Mouse (Mus musculus): ENCODE results near the gene Ctdspl. TPM values are rescaled to one million over a fixed set of nuclear protein-coding genes. Genes with fewer than 3 reads are reported as not detected.

The Ctdspl gene
- polyA plus RNA-seq, 1 experiment from 2014 or later: 10.0 TPM

DNA sequence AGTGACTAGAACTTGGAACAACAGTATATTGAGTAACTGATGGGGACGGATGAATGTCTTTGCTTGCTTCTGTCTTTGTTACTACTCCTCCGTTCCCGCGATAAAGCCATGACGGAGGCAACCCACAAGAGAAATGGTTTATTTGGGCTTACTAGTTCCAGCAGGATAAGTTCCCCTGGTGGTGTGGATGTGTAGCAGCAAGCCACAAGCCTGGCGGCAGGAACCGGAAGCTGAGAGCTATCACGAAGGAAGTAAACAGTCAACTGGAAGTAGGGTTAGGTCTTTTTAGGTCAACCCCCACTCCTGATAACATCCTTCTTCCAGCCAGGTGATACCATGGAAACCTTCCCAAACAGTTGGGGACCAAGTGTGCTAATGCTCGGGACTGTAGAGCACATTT is 7.5 kb downstream of the Ctdspl start:
- no peak for ATAC-seq (replicated peaks; ENCODE audit: insufficient number of reproducible peaks, low FRiP score, low TSS enrichment, low read depth)
- 94% methylated on average over 9 of the region's 9 CpGs for WGBS

DNA sequence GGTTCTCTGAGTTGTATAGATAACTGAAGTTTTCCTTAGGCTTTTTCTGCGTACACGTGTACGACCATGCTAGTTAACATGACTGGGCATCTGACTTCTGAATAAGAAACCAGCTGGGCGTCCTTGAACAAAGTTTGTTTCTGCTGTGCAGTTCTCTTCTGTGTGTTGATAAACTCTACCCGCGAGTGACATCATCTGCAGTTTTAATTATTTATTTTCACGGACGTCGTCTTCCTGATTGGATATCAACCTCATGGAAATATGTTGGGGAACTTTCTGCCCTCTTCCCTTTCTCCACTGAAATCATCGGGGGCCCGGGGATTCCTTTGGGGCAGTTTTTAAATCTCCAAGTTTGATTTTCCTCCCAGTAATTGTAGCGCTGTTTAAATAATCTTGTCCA is 8.1 kb downstream of the Ctdspl start:
- Histone ChIP-seq H3K4me2 (ENCODE audit: low read depth, low read length) (no peak overlapping the region), H3K27ac (replicated peaks; ENCODE audit: low read depth, low read length) (no peak overlapping the region), H3K4me3 (ENCODE audit: low read depth, low read length) (no peak overlapping the region), H3K27me3 (ENCODE audit: control insufficient read depth, insufficient read depth, low read length) (no peaks in the 10 kb centered on the region), H3K36me3 (replicated peaks; ENCODE audit: control insufficient read depth, insufficient read depth, low read depth, low read length) (no peaks in the 10 kb centered on the region), H3K4me1 (ENCODE audit: control insufficient read depth, insufficient read depth, low read length) (peaks cover 2% of the 10 kb centered on the region), H3K9me3 (replicated peaks; ENCODE audit: control insufficient read depth, low read length) (no peaks in the 10 kb centered on the region), H3K9ac (replicated peaks; ENCODE audit: low read length) (no peak overlapping the region)
- 70% methylated on average over 12 of the region's 12 CpGs for WGBS
- DNase-seq (ENCODE audit: low spot score) (no peak), ATAC-seq (replicated peaks; ENCODE audit: insufficient number of reproducible peaks, low FRiP score, low TSS enrichment, low read depth) (no peak)

More for the DNA sequence above, 7.5 kb downstream of the Ctdspl start:
- no peaks in the 10 kb centered on the region for H3K9me3 ChIP-seq (replicated peaks; ENCODE audit: control insufficient read depth, low read length)
- peaks cover 2% of the 10 kb centered on the region for H3K4me1 ChIP-seq (ENCODE audit: control insufficient read depth, insufficient read depth, low read length)
- no peak for DNase-seq (ENCODE audit: low spot score)
- no peak overlapping the region for H3K4me2 ChIP-seq (ENCODE audit: low read depth, low read length)
- no peak overlapping the region for H3K4me3 ChIP-seq (ENCODE audit: low read depth, low read length)
- no peaks in the 10 kb centered on the region for H3K36me3 ChIP-seq (replicated peaks; ENCODE audit: control insufficient read depth, insufficient read depth, low read depth, low read length)
- H3K27ac ChIP-seq (replicated peaks; ENCODE audit: low read depth, low read length): no peak overlapping the region
- H3K27me3 ChIP-seq (ENCODE audit: control insufficient read depth, insufficient read depth, low read length): no peaks in the 10 kb centered on the region
- H3K9ac ChIP-seq (replicated peaks; ENCODE audit: low read length): no peak overlapping the region

GRCm38 (mm10) chr9:118935098-118935497 is 8.8 kb downstream of the Ctdspl start:
- Histone ChIP-seq H3K36me3 (replicated peaks; ENCODE audit: control insufficient read depth, insufficient read depth, low read depth, low read length) (no peaks in the 10 kb centered on the region), H3K27ac (replicated peaks; ENCODE audit: low read depth, low read length) (no peak overlapping the region), H3K9ac (replicated peaks; ENCODE audit: low read length) (no peak overlapping the region), H3K4me2 (ENCODE audit: low read depth, low read length) (no peak overlapping the region), H3K4me3 (ENCODE audit: low read depth, low read length) (no peak overlapping the region), H3K9me3 (replicated peaks; ENCODE audit: control insufficient read depth, low read length) (no peaks in the 10 kb centered on the region), H3K27me3 (ENCODE audit: control insufficient read depth, insufficient read depth, low read length) (no peaks in the 10 kb centered on the region), H3K4me1 (ENCODE audit: control insufficient read depth, insufficient read depth, low read length) (peaks cover 2% of the 10 kb centered on the region)
- no peak for ATAC-seq (replicated peaks; ENCODE audit: insufficient number of reproducible peaks, low FRiP score, low TSS enrichment, low read depth)
- DNase-seq (ENCODE audit: low spot score): no peak
- WGBS: 84% methylated on average over 13 of the region's 13 CpGs

- Histone ChIP-seq H3K4me2 (ENCODE audit: low read depth, low read length) (no peak overlapping the region), H3K9ac (replicated peaks; ENCODE audit: low read length) (no peak overlapping the region), H3K4me3 (ENCODE audit: low read depth, low read length) (no peak overlapping the region), H3K36me3 (replicated peaks; ENCODE audit: control insufficient read depth, insufficient read depth, low read depth, low read length) (no peaks in the 10 kb centered on the region), H3K27me3 (ENCODE audit: control insufficient read depth, insufficient read depth, low read length) (no peaks in the 10 kb centered on the region), H3K27ac (replicated peaks; ENCODE audit: low read depth, low read length) (no peak overlapping the region), H3K4me1 (ENCODE audit: control insufficient read depth, insufficient read depth, low read length) (no peaks in the 10 kb centered on the region; the same call in 1 of the 2 replicates), H3K9me3 (replicated peaks; ENCODE audit: control insufficient read depth, low read length) (no peaks in the 10 kb centered on the region)
- WGBS: 51% methylated on average over 12 of the region's 12 CpGs
- no peak for DNase-seq (ENCODE audit: low spot score)
- no peak for ATAC-seq (replicated peaks; ENCODE audit: insufficient number of reproducible peaks, low FRiP score, low TSS enrichment, low read depth)
These were observed 9.8 kb downstream of the Ctdspl start for GRCm38 (mm10) chr9:118936071-118936470.

DNA sequence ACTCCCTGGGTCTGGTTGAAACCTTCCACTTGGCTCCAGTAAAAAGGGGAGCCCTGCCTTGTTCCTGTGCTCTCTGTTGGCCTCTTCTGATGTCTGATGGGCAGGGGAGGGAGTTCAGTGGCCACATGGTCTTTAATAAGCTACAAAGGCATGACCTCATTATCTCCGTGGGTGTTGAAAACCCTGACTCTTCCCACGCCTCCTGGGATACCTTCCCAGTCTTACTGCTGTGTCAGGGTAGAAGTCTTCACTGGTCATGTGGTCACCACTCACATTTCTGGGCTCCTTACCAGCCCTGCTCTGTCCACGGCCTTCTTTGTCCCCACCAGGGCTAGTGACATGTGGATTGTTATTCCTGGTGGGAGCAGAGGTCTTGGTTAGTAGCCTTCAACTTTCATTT is 11.3 kb downstream of the Ctdspl start:
- WGBS: 65% methylated on average over 3 of the region's 3 CpGs
- Histone ChIP-seq H3K4me1 (ENCODE audit: control insufficient read depth, insufficient read depth, low read length) (no peaks in the 10 kb centered on the region; the same call in 1 of the 2 replicates), H3K9me3 (replicated peaks; ENCODE audit: control insufficient read depth, low read length) (no peaks in the 10 kb centered on the region), H3K4me2 (ENCODE audit: low read depth, low read length) (no peak overlapping the region), H3K27ac (replicated peaks; ENCODE audit: low read depth, low read length) (no peak overlapping the region), H3K36me3 (replicated peaks; ENCODE audit: control insufficient read depth, insufficient read depth, low read depth, low read length) (no peaks in the 10 kb centered on the region), H3K4me3 (ENCODE audit: low read depth, low read length) (no peak overlapping the region), H3K27me3 (ENCODE audit: control insufficient read depth, insufficient read depth, low read length) (no peaks in the 10 kb centered on the region), H3K9ac (replicated peaks; ENCODE audit: low read length) (no peak overlapping the region)
- no peak for DNase-seq (ENCODE audit: low spot score)
- no peak; the same call in 1 of the 2 replicates for ATAC-seq (replicated peaks; ENCODE audit: insufficient number of reproducible peaks, low FRiP score, low TSS enrichment, low read depth)

- H3K4me2 ChIP-seq (ENCODE audit: low read depth, low read length): no peak overlapping the region
- H3K9ac ChIP-seq (replicated peaks; ENCODE audit: low read length): no peak overlapping the region
- 12% methylated on average over 13 of the region's 13 CpGs for WGBS
- no peaks in the 10 kb centered on the region for H3K27me3 ChIP-seq (ENCODE audit: control insufficient read depth, insufficient read depth, low read length)
- H3K27ac ChIP-seq (replicated peaks; ENCODE audit: low read depth, low read length): no peak overlapping the region
- no peak for DNase-seq (ENCODE audit: low spot score)
- H3K4me1 ChIP-seq (ENCODE audit: control insufficient read depth, insufficient read depth, low read length): no peaks in the 10 kb centered on the region; the same call in 1 of the 2 replicates
- H3K9me3 ChIP-seq (replicated peaks; ENCODE audit: control insufficient read depth, low read length): no peaks in the 10 kb centered on the region
- H3K36me3 ChIP-seq (replicated peaks; ENCODE audit: control insufficient read depth, insufficient read depth, low read depth, low read length): no peaks in the 10 kb centered on the region
- ATAC-seq (replicated peaks; ENCODE audit: insufficient number of reproducible peaks, low FRiP score, low TSS enrichment, low read depth): no peak
- no peak overlapping the region for H3K4me3 ChIP-seq (ENCODE audit: low read depth, low read length)
These were observed 13.2 kb downstream of the Ctdspl start for GRCm38 (mm10) chr9:118939410-118939809.

- H3K4me2 ChIP-seq (ENCODE audit: low read depth, low read length): no peak overlapping the region
- no peaks in the 10 kb centered on the region for H3K4me1 ChIP-seq (ENCODE audit: control insufficient read depth, insufficient read depth, low read length)
- ATAC-seq (replicated peaks; ENCODE audit: insufficient number of reproducible peaks, low FRiP score, low TSS enrichment, low read depth) (no peak), DNase-seq (ENCODE audit: low spot score) (no peak)
- no peak overlapping the region for H3K27ac ChIP-seq (replicated peaks; ENCODE audit: low read depth, low read length)
- no peaks in the 10 kb centered on the region for H3K9me3 ChIP-seq (replicated peaks; ENCODE audit: control insufficient read depth, low read length)
- H3K36me3 ChIP-seq (replicated peaks; ENCODE audit: control insufficient read depth, insufficient read depth, low read depth, low read length): no peaks in the 10 kb centered on the region
- no peaks in the 10 kb centered on the region for H3K27me3 ChIP-seq (ENCODE audit: control insufficient read depth, insufficient read depth, low read length)
- no peak overlapping the region for H3K9ac ChIP-seq (replicated peaks; ENCODE audit: low read length)
- no peak overlapping the region for H3K4me3 ChIP-seq (ENCODE audit: low read depth, low read length)
- 68% methylated on average over 12 of the region's 12 CpGs for WGBS
These were observed 13.6 kb downstream of the Ctdspl start for GRCm38 (mm10) chr9:118939831-118940230.

- no peak overlapping the region for H3K4me3 ChIP-seq (ENCODE audit: low read depth, low read length)
- no peak overlapping the region for H3K27ac ChIP-seq (replicated peaks; ENCODE audit: low read depth, low read length)
- no peaks in the 10 kb centered on the region for H3K9me3 ChIP-seq (replicated peaks; ENCODE audit: control insufficient read depth, low read length)
- H3K27me3 ChIP-seq (ENCODE audit: control insufficient read depth, insufficient read depth, low read length): no peaks in the 10 kb centered on the region
- WGBS: 90% methylated on average over 12 of the region's 12 CpGs
- no peak for ATAC-seq (replicated peaks; ENCODE audit: insufficient number of reproducible peaks, low FRiP score, low TSS enrichment, low read depth)
- no peak overlapping the region for H3K4me2 ChIP-seq (ENCODE audit: low read depth, low read length)
- no peak for DNase-seq (ENCODE audit: low spot score)
- H3K4me1 ChIP-seq (ENCODE audit: control insufficient read depth, insufficient read depth, low read length): no peaks in the 10 kb centered on the region
- no peaks in the 10 kb centered on the region for H3K36me3 ChIP-seq (replicated peaks; ENCODE audit: control insufficient read depth, insufficient read depth, low read depth, low read length)
- H3K9ac ChIP-seq (replicated peaks; ENCODE audit: low read length): no peak overlapping the region
These were observed 14.4 kb downstream of the Ctdspl start for GRCm38 (mm10) chr9:118940591-118941207.
